Mouse (Mus musculus) T-helper 1 cell (primary cell): ENCODE data around the gene Neurl4.
"Not testable (repeated sequence)": the region's sequence is repeated elsewhere in the genome, so short reads cannot be mapped to it uniquely, and the experiment has no call there.

ENCODE experiments used
- in situ Hi-C: fragments of 300-600 bp; cut with MboI, MseI; formaldehyde crosslinking; loops from one replicate; pipeline ENCODE4 v1.15.1; 2025; ENCODE audit warnings: high pct_unique_total_duplicates

Neurl4 gene

GRCm38 (mm10) chr11:69913554-69914371, 12.9 kb downstream of the Neurl4 start, which contains the start of gene Gps2:
Gene Gps2 (plus strand): TSS chr11:69913888.
- in situ Hi-C loops = no loop called here

GRCm38 (mm10) chr11:69914372-69914764, 13.5 kb downstream of the Neurl4 start:
- in situ Hi-C loops = no loop called here

GRCm38 (mm10) chr11:69914917-69915430, 14.1 kb downstream of the Neurl4 start:
- in situ Hi-C loops = no loop called here

DNA sequence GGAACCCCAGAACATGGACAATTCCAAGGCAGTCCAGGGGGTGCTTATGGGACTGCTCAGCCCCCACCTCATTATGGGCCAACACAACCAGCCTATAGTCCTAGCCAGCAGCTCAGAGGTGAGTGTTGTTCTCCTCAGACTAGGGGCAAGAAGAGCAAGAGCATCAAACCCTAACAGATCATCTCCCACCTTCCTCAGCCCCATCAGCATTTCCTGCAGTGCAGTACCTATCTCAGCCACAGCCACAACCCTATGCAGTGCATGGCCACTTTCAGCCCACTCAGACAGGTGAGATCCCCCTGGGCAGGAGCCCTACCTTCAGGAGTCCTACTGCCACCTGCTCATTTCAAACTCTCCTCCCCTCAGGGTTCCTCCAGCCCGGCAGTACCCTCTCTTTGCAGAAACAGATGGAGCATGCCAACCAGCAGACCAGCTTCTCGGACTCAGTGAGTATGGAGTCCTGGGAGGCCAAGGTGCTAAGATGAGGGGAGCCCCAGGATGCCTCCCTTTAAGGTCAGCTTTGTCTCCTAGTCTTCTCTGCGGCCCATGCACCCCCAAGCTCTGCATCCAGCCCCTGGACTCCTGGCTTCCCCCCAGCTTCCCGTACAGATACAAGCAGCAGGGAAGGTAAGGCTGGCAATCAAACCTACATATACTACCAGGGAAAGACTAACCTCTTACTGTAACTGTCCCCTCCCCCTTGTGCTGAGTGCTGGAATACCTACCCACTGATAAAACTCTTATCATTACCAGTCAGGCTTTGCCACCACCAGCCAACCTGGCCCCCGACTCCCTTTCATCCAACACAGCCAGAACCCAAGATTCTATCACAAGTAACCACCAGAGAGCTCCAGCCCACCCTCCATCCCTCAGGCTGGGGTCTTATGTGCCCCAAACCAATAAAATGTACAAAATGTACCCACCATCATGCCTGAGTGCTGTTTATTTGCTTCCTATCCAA, 15.1 kb downstream of the Neurl4 start:
- in situ Hi-C loops = no loop called here

GRCm38 (mm10) chr11:69916652-69917378, 15.9 kb downstream of the Neurl4 start:
- in situ Hi-C loops = not testable (repeated sequence)

DNA sequence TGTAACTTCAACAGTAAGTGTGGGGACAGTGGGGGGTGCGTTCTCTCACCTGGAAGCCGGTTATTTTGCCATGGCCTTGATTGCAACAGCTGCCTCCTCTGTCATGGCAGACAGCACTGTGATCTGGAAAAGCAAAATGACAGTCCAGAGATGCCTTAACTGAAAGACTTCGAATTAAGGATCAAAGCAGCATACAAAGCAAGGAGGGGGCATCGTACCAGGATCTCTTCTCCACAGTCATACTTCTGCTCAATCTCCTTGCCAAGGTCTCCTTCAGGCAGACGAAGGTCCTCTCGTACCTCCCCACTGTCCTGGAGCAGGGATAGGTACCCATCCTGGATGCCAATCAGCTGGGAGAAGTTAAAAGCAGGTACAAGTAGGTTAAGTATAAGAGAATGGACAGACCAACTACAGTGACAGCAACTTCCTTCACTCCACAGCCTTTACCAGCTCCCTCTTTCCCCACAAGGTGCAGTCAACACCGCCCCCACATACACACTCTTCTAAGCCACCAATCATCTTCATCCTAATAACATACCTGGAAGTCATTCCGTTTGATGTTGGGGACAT, 16.6 kb downstream of the Neurl4 start:
- in situ Hi-C loops = no loop called here

GRCm38 (mm10) chr11:69918118-69918517, 17.2 kb downstream of the Neurl4 start:
- in situ Hi-C loops = no loop called here

GRCm38 (mm10) chr11:69919053-69919452, 18.2 kb downstream of the Neurl4 start:
- in situ Hi-C loops = no loop called here

DNA sequence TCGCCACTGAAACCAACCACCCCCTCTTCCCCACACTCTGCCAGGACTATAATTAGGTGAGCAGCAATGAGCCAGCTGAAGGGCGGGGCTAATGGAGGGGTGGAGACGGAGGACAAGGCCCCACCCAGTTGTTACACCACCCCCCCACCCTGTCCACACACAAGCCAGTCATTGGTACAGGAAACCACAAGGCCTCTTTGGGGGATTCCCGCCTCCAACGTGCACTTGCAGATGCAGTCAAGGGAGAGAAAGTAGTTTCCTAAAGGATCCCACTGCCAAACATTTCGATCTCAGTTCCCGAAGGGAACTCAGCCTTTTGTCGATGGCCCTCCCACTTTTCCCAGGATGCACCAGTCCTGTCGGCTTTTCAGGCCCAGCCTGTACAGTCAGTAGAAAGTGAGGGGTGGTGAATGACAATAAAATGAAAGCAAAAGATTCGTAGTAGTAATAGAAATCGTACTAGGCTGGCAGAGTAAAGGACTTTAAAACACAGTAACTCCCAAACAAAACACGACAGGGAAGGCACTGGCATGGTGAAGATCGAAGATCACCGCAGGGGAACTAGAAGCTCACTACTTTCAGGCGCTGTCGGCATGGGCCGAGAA, 18.9 kb downstream of the Neurl4 start:
- in situ Hi-C loops = no loop called here

- in situ Hi-C loops = no loop called here
Measured at GRCm38 (mm10) chr11:69920266-69921031, 19.6 kb downstream of the Neurl4 start.

DNA sequence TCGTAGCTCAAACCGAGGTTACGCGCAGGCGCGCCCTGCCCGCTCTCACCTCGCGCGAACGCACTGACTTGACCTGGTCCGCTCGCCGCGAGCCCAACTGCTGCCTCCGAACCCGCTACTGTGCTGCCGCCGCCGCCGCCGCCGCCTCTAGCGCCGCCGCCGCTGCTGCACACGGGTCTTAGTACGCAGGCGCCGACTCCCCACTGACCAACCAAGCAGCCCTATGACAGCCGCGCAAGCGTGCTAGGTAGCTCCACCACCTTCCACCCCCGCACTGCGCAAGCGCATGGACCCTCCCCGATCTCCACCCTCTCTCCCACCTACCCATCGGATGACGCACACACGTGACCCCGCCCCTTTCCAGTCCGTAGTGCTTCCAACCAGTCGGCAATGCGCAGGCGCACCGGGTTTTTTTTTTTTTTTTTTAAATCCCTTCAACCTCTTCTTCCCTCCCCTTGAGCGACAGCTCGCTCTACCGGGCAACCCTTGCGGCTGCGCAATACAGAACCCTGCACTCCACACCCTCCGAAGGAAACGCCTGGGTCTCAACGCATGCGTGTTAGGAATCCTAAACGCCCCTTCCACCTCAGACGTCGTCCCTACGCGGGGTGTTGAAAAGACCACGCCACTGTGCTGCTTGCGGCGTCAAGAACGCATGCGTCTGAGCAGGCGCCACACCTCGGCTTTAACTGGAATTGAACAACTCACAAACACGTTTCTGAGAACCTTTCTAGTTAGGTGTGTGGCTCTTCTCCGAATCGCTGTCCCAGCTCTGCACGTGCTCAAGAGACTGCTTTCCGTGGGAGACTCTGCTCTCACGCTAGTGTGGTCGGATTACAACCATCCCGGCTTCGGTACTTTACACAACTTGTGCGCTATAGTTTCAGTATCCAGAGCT, 20.5 kb downstream of the Neurl4 start, which contains the start of gene Eif5a:
Gene Eif5a (minus strand): TSS at position 845 of the 898 bp plus-strand sequence.
- in situ Hi-C loops = no loop called here

DNA sequence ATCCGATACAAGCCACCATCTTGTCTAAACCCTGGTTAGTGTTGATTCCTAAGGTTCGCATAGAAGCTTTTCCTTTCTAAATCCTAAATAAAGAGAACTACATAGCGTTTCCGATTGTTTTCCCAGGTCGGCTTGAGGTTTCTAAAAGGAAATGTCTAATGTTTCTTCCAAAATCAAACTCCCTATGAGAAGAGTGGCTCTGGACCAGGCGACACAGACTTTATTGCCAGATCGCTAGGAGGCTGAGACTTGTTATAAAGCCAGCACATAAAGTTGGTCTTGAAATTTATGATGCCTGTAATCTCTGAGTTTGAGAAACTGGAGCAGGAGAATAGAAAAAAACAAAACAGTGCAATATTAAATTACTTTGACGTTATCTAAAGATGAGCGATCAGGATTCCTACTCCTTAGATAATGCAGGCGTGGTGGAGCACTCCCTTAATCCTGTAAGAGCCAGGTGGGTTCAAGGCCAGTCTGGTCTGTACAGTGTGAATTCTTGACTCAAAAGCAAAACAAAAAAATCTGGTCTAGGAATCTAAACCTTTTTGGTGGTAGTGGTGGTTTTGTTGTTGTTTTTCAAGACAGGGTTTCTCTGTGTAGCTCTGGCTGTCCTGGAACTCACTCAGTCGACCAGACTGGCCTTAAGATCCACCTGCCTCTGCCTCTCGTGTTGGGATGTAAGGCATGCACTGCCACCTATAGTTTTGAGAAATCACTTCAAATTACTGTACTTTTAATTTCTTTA, 21.3 kb downstream of the Neurl4 start:
- in situ Hi-C loops = no loop called here

DNA sequence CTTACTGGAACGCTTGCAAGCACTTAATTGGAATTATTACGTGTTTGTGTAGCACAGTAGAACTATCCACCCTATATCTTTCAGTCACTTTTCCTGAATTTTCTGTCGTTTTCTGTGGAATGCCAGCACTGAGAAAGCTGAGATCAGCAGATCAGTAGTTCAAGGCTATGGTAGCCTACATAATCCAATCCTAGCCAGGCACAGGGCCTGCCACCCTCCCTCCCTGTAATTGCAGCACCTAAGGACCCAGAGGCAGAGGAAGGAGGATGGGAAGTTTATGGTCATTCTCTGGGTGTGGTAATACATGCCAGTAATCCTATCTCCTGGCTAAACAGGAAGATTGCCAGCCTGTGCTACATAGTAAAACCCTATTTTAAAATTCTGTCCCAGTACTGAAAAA, 21.9 kb downstream of the Neurl4 start:
- in situ Hi-C loops = no loop called here

DNA sequence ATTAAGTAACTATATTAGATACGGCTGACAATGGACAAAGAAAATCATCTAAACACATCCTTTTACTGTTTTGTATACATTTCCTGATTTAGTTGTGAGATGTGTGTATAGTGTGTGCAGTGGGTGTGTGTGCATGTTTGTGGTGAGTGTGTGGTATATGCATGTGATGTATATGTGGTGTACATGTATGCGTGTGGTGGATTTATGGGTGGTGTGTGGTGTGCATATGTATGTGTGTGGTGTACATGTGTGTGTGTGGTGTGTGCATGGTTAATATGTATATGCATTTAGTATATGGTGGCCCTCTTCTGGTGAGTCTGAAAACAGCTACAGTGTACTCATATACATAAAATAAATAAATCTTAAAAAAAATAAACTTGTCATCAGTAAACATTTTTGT, 26.6 kb downstream of the Neurl4 start:
- in situ Hi-C loops = no loop called here

DNA sequence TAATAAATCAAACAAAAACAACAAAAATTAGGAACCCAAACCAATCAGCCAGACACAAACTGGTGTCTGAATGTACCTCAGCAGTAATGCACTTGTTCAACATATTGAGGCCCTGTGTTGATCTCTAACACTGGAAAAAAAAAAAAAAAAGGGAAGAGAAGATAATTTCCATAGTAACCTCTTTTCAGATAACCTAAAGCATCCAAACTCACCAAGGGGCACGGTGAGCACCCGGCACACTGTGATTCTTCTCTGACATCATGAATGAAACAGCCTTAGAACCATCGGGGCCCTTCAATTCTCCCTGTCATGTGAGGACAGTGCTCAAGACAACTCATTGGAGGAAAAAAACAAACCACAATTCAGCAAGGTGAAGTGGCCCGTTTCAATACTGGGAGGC, 28.8 kb downstream of the Neurl4 start:
- in situ Hi-C loops = no loop called here

GRCm38 (mm10) chr11:69930176-69930575, 29.3 kb downstream of the Neurl4 start:
- in situ Hi-C loops = not testable (repeated sequence)

GRCm38 (mm10) chr11:69930967-69931537, 30.2 kb downstream of the Neurl4 start:
- in situ Hi-C loops = no loop called here

GRCm38 (mm10) chr11:69931769-69932168, 30.9 kb downstream of the Neurl4 start:
- in situ Hi-C loops = no loop called here
